Mouse (Mus musculus) cerebellum, postnatal 10 days (tissue): ENCODE measurements around the gene Nfkb2.

Experiments used
- DNase-seq, 2 experiments: peaks; one replicate each; pipeline ENCODE4 v3.0.0; 2021; ENCODE audit warnings: mixed read lengths in 2 of 2

Nfkb2 gene

GRCm38 (mm10) chr19:46322996-46323572, 19.0 kb downstream of the Nfkb2 start:
- no peak for DNase-seq

GRCm38 (mm10) chr19:46323716-46324115, 19.6 kb downstream of the Nfkb2 start:
- DNase-seq: no peak

- no peak for DNase-seq
These were observed 20.2 kb downstream of the Nfkb2 start for GRCm38 (mm10) chr19:46324366-46324765.

GRCm38 (mm10) chr19:46324918-46325317, 20.8 kb downstream of the Nfkb2 start:
- DNase-seq: no peak

- peak; percentile 58 to 63 for DNase-seq
These were observed 22.1 kb downstream of the Nfkb2 start for GRCm38 (mm10) chr19:46326019-46326755.

DNA sequence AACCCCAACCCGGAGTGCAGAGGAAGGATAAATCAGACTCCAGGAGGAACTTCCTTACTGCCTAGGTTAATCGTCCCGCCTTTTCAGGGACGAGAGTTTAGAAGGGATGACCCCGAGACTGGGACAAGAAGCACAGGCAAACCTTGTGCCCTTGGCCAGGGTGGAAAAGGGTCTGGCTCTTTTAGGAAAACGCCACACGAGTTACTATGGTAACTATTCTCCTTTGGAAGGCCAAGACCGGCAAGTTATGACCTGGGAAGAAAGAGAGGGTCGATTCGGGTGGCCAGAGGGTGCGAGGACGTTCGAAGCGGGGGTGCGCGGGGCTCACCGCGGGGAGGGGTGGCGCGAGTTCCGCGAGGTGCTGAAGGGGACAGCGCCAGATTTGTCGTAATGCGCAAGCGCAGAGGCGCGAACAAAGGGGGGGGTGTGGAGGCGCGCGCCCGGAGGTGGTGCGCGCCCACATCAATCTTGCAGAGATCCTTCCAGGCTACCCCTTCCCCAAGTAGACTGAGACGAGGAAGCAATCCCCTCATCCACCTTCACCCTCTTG, 22.7 kb downstream of the Nfkb2 start, which contains the start of gene Psd:
TSS of gene Psd (minus strand) at position 401 of the 550 bp plus-strand sequence.
- DNase-seq: peak; percentile 86 to 88

GRCm38 (mm10) chr19:46327531-46328064, 23.5 kb downstream of the Nfkb2 start:
- peak in 1 of 2 experiments; percentile 22 for DNase-seq

GRCm38 (mm10) chr19:46328081-46329030, 24.2 kb downstream of the Nfkb2 start, which contains the start of gene Fbxl15:
Gene Fbxl15 (plus strand): TSS chr19:46328184.
- DNase-seq: peak; percentile 96

- peak; percentile 74 to 76 for DNase-seq
These were observed 25.0 kb downstream of the Nfkb2 start for GRCm38 (mm10) chr19:46329031-46329641.

- DNase-seq: peak; percentile 88 to 90
These were observed 25.8 kb downstream of the Nfkb2 start for GRCm38 (mm10) chr19:46329951-46330350.

- DNase-seq: peak in 1 of 2 experiments; percentile 15
These were observed 26.6 kb downstream of the Nfkb2 start for GRCm38 (mm10) chr19:46330696-46331095.

GRCm38 (mm10) chr19:46331326-46331725, 27.2 kb downstream of the Nfkb2 start:
- peak in 1 of 2 experiments; percentile 19 for DNase-seq

DNA sequence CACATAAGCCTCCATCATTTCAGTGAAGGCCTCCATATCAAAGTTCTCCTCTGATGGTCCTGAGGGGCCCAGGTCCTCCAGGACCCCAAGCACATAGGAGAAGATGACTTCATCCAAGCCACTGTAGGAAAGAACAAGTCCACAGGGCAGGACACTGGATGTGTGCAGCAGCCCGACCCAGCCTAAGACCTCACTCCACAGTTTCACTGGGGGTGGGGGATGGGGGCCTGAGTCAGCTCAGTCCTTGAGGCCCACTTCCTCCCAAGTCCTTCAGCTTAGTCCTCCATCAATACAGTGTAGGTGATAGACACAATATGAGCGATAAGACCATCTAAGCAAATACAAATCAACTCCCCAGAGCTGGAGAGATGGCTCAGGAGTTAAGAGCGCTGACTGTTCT, 27.8 kb downstream of the Nfkb2 start:
- peak in 1 of 2 experiments; percentile 29 for DNase-seq

- peak in 1 of 2 experiments; percentile 15 for DNase-seq
These were observed 28.7 kb downstream of the Nfkb2 start for GRCm38 (mm10) chr19:46332721-46333339.

GRCm38 (mm10) chr19:46333906-46334305, 29.8 kb downstream of the Nfkb2 start:
- peak; percentile 86 to 89 for DNase-seq

- DNase-seq: peak in 1 of 2 experiments; percentile 33
These were observed 33.7 kb downstream of the Nfkb2 start for GRCm38 (mm10) chr19:46337719-46338330.

DNA sequence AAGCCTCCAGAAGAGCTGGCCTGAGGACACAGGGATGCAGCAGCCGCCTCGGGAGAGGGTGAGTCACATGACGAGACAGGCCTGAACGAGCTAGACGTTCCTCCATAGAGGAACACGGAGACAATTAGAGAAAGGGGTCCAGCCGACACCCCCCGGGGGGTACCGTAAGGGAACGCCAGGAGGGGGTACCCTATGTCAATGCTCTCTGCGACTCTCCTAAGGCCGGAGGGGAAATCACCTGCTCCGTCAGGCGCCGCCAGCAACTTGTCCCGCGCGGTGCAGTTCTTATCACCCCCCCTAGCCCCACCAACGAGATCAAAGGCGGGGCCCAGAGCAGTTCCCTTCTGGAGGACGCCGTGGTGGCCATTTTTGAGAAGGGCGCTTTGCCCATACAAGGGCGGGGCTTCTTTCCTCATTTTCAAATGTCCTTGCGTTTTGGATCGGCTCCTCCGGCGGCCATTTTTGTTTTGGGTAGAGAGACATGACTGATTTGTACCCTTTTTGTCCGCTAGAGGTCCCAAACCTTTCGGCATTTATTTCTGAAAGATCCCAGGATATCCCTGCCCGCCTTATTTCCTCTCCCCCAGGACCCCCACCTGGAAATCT, 34.3 kb downstream of the Nfkb2 start, which contains the start of gene Cuedc2:
TSS of gene Cuedc2 (minus strand) at position 372 of the 606 bp plus-strand sequence.
- peak; percentile 99 for DNase-seq

GRCm38 (mm10) chr19:46338942-46339286, 34.8 kb downstream of the Nfkb2 start:
- no peak for DNase-seq

GRCm38 (mm10) chr19:46339287-46339971, 35.3 kb downstream of the Nfkb2 start:
- peak; percentile 79 to 84 for DNase-seq
